Mouse (Mus musculus) skeletal muscle tissue, adult 2 months (tissue): Measurements from ENCODE around the gene Podxl2.

Experiments used
- DNase-seq: peaks from one replicate; pipeline ENCODE4 v3.0.0-alpha.2; 2012; ENCODE audit warnings: low read depth, low spot score

Gene Podxl2

GRCm38 (mm10) chr6:88889410-88890042 is 14.7 kb upstream of the Podxl2 start:
- DNase-seq: no peak

- DNase-seq: no peak
These were observed 11.6 kb upstream of the Podxl2 start for GRCm38 (mm10) chr6:88886417-88886967.

GRCm38 (mm10) chr6:88885644-88886416 is 11.0 kb upstream of the Podxl2 start:
- DNase-seq: no peak

GRCm38 (mm10) chr6:88884690-88885089 is 9.8 kb upstream of the Podxl2 start:
- DNase-seq: no peak

- no peak for DNase-seq
These were observed 9.4 kb upstream of the Podxl2 start for GRCm38 (mm10) chr6:88884195-88884594.

GRCm38 (mm10) chr6:88881334-88881733 is 6.5 kb upstream of the Podxl2 start:
- no peak for DNase-seq

- no peak for DNase-seq
These were observed 4.6 kb upstream of the Podxl2 start for GRCm38 (mm10) chr6:88879471-88879870.

- DNase-seq: no peak
These were observed 628 bp downstream of the Podxl2 start for GRCm38 (mm10) chr6:88873965-88874867.

- no peak for DNase-seq
These were observed 2.0 kb downstream of the Podxl2 start for GRCm38 (mm10) chr6:88872811-88873210.

- no peak for DNase-seq
These were observed 3.3 kb downstream of the Podxl2 start for GRCm38 (mm10) chr6:88871546-88871945.

GRCm38 (mm10) chr6:88870594-88870993 is 4.2 kb downstream of the Podxl2 start:
- no peak for DNase-seq

GRCm38 (mm10) chr6:88869459-88869858 is 5.4 kb downstream of the Podxl2 start:
- DNase-seq: no peak

- no peak for DNase-seq
These were observed 9.1 kb downstream of the Podxl2 start for GRCm38 (mm10) chr6:88865704-88866103.

GRCm38 (mm10) chr6:88860914-88861313 is 13.9 kb downstream of the Podxl2 start:
- no peak for DNase-seq

GRCm38 (mm10) chr6:88858341-88858740 is 16.5 kb downstream of the Podxl2 start:
- peak; percentile 73 for DNase-seq

- no peak for DNase-seq
These were observed 17.0 kb downstream of the Podxl2 start for GRCm38 (mm10) chr6:88857830-88858229.

GRCm38 (mm10) chr6:88857249-88857648 is 17.6 kb downstream of the Podxl2 start:
- peak; percentile 90 for DNase-seq

GRCm38 (mm10) chr6:88855636-88856035 is 19.2 kb downstream of the Podxl2 start:
- DNase-seq: peak; percentile 77

- DNase-seq: no peak
These were observed 20.3 kb downstream of the Podxl2 start for GRCm38 (mm10) chr6:88854509-88854908.

- DNase-seq: peak; percentile 80
These were observed 24.8 kb downstream of the Podxl2 start for GRCm38 (mm10) chr6:88850034-88850433.

GRCm38 (mm10) chr6:88849270-88849669 is 25.6 kb downstream of the Podxl2 start:
- no peak for DNase-seq

GRCm38 (mm10) chr6:88847571-88847970 is 27.3 kb downstream of the Podxl2 start:
- DNase-seq: no peak
